Mouse (Mus musculus) heart, embryonic 13.5 days (tissue): ENCODE measurements around the gene Bcl11a. TPM values are rescaled to one million over a fixed set of nuclear protein-coding genes. Genes with fewer than 3 reads are reported as not detected.

Experiments
- ATAC-seq: fragments of 200-750 bp; cut with Nextera tagmentation; 2 replicates; pipeline ENCODE4 v1.8.0; 2017; ENCODE audit warnings: moderate TSS enrichment; ENCODE audit not compliant: insufficient number of reproducible peaks, low FRiP score, low TSS enrichment; ENCODE audit errors: extremely low read depth
- H3K27ac ChIP-seq: fragments of 300-500 bp; sonication (generic); replicated peaks from 2 replicates; pipeline ENCODE4 v1.5.1; 2015; ENCODE audit warnings: moderate library complexity, mild to moderate bottlenecking, inconsistent platforms
- H3K27me3 ChIP-seq: fragments of 300-500 bp; sonication (generic); replicated peaks from 2 replicates; pipeline ENCODE4 v1.6.1; 2015; ENCODE audit warnings: mild to moderate bottlenecking, inconsistent platforms
- H3K36me3 ChIP-seq: fragments of 300-500 bp; sonication (generic); 2 replicates; pipeline ENCODE4 v1.6.1; 2015; ENCODE audit warnings: mild to moderate bottlenecking, inconsistent platforms
- H3K4me1 ChIP-seq: fragments of 300-500 bp; sonication (generic); 2 replicates; pipeline ENCODE4 v1.6.1; 2015; ENCODE audit warnings: inconsistent platforms
- H3K4me2 ChIP-seq: fragments of 300-500 bp; sonication (generic); 2 replicates; pipeline ENCODE4 v1.6.1; 2015; ENCODE audit warnings: inconsistent platforms, mild to moderate bottlenecking, moderate library complexity
- H3K4me3 ChIP-seq: fragments of 300-500 bp; sonication (generic); 2 replicates; pipeline ENCODE4 v1.5.1; 2015; ENCODE audit warnings: moderate library complexity, mild to moderate bottlenecking, inconsistent platforms
- H3K9ac ChIP-seq: fragments of 300-500 bp; sonication (generic); 2 replicates; pipeline ENCODE4 v1.6.1; 2015; ENCODE audit warnings: inconsistent platforms, mild to moderate bottlenecking, moderate library complexity
- H3K9me3 ChIP-seq: fragments of 300-500 bp; sonication (generic); 2 replicates; pipeline ENCODE4 v1.6.1; 2016; ENCODE audit warnings: inconsistent platforms
- WGBS: fragments of 180-500 bp; shearing (Covaris S2); methylation state at CpG from one replicate; pipeline ENCODE4 v1.1.7; 2015; ENCODE audit warnings: mixed read lengths; 5-methylcytosine and 5-hydroxymethylcytosine counted together
- polyA plus RNA-seq: library from polyadenylated mRNA; unstranded; fragments of >200 nt; fragmentation: Nextera tagmentation; extraction: Ambion mirVana; gene quantifications from 2 replicates; pipeline ENCODE4 v1.2.1, GENCODE M21; 2015

Gene Bcl11a
- polyA plus RNA-seq, 1 experiment from 2014 or later, result 15.3 TPM

- Histone ChIP-seq H3K4me1 (peaks cover 11% of the 10 kb centered on the region), H3K36me3 (no peaks in the 10 kb centered on the region), H3K4me2 (no peak overlapping the region), H3K9ac (no peak overlapping the region), H3K4me3 (no peak overlapping the region), H3K27me3 (peaks cover 44% of the 10 kb centered on the region), H3K27ac (no peak overlapping the region), H3K9me3 (no peaks in the 10 kb centered on the region)
- ATAC-seq, result no peak
- WGBS, result 57% methylated on average over 4 of the region's 4 CpGs
These were observed 12.5 kb upstream of the Bcl11a start for GRCm38 (mm10) chr11:24065313-24065712.

GRCm38 (mm10) chr11:24074021-24074591 lies 3.8 kb upstream of the Bcl11a start:
- H3K4me2 ChIP-seq, result peak overlapping the region; percentile 92
- no peaks in the 10 kb centered on the region for H3K9me3 ChIP-seq
- peaks cover 46% of the 10 kb centered on the region for H3K27me3 ChIP-seq
- H3K4me3 ChIP-seq, result peak overlapping the region; percentile 68
- peaks cover 19% of the 10 kb centered on the region for H3K4me1 ChIP-seq
- peak overlapping the region; percentile 57; the same call in 1 of the 2 replicates for H3K9ac ChIP-seq
- no peaks in the 10 kb centered on the region for H3K36me3 ChIP-seq
- no peak for ATAC-seq
- WGBS, result under 1% methylated on average over 18 of the region's 18 CpGs
- H3K27ac ChIP-seq, result no peak overlapping the region

GRCm38 (mm10) chr11:24074634-24075104 lies 3.2 kb upstream of the Bcl11a start, which contains the start of gene A830031A19Rik:
Gene A830031A19Rik, minus strand, starts transcription at chr11:24075054.
- Histone ChIP-seq H3K27me3 (peaks cover 46% of the 10 kb centered on the region), H3K9me3 (no peaks in the 10 kb centered on the region), H3K4me2 (peak within 1 kb of the TSS; percentile 92), H3K9ac (peak within 1 kb of the TSS; percentile 92), H3K27ac (peak within 1 kb of the TSS; percentile 94; the same call in 1 of the 2 replicates), H3K4me1 (peaks cover 19% of the 10 kb centered on the region), H3K36me3 (no peaks in the 10 kb centered on the region), H3K4me3 (peak within 1 kb of the TSS; percentile 68)
- WGBS, result 2% methylated on average over 11 of the region's 11 CpGs
- no peak for ATAC-seq

GRCm38 (mm10) chr11:24075486-24076126 lies 2.2 kb upstream of the Bcl11a start:
- peak overlapping the region; percentile 94 for H3K27ac ChIP-seq
- H3K4me2 ChIP-seq, result peak overlapping the region; percentile 92
- no peaks in the 10 kb centered on the region for H3K9me3 ChIP-seq
- ATAC-seq, result no peak
- peaks cover 25% of the 10 kb centered on the region for H3K4me1 ChIP-seq
- peak overlapping the region; percentile 68 for H3K4me3 ChIP-seq
- H3K9ac ChIP-seq, result peak overlapping the region; percentile 92
- no peaks in the 10 kb centered on the region for H3K36me3 ChIP-seq
- WGBS, result under 1% methylated on average over 17 of the region's 17 CpGs
- peaks cover 41% of the 10 kb centered on the region for H3K27me3 ChIP-seq

- H3K4me3 ChIP-seq, result peak overlapping the region; percentile 68
- H3K27ac ChIP-seq, result peak overlapping the region; percentile 94
- peaks cover 25% of the 10 kb centered on the region for H3K4me1 ChIP-seq
- H3K4me2 ChIP-seq, result peak overlapping the region; percentile 92
- under 1% methylated on average over 32 of the region's 32 CpGs for WGBS
- no peak for ATAC-seq
- H3K27me3 ChIP-seq, result peaks cover 36% of the 10 kb centered on the region
- H3K9me3 ChIP-seq, result no peaks in the 10 kb centered on the region
- peak overlapping the region; percentile 92 for H3K9ac ChIP-seq
- H3K36me3 ChIP-seq, result no peaks in the 10 kb centered on the region
These were observed 1.7 kb upstream of the Bcl11a start for GRCm38 (mm10) chr11:24076127-24076650.

GRCm38 (mm10) chr11:24076821-24077730 lies 780 bp upstream of the Bcl11a start:
- H3K4me1 ChIP-seq, result peaks cover 25% of the 10 kb centered on the region
- H3K36me3 ChIP-seq, result no peaks in the 10 kb centered on the region
- peaks cover 29% of the 10 kb centered on the region for H3K27me3 ChIP-seq
- WGBS, result under 1% methylated on average over 57 of the region's 59 CpGs
- H3K27ac ChIP-seq, result peak overlapping the region; percentile 94
- H3K9ac ChIP-seq, result peak overlapping the region; percentile 92
- H3K4me2 ChIP-seq, result peak overlapping the region; percentile 92
- no peaks in the 10 kb centered on the region for H3K9me3 ChIP-seq
- ATAC-seq, result no peak; the same call in 1 of the 2 replicates
- H3K4me3 ChIP-seq, result peak overlapping the region; percentile 68

GRCm38 (mm10) chr11:24078706-24079316 lies 955 bp downstream of the Bcl11a start:
- ATAC-seq, result no peak

GRCm38 (mm10) chr11:24079392-24080391 lies 1.8 kb downstream of the Bcl11a start:
- Histone ChIP-seq H3K9ac (peak overlapping the region; percentile 92), H3K36me3 (no peaks in the 10 kb centered on the region), H3K9me3 (no peaks in the 10 kb centered on the region), H3K27me3 (peaks cover 8% of the 10 kb centered on the region), H3K4me1 (peaks cover 37% of the 10 kb centered on the region), H3K4me2 (peak overlapping the region; percentile 92), H3K4me3 (peak overlapping the region; percentile 68), H3K27ac (peak overlapping the region; percentile 94)
- ATAC-seq, result no peak
- WGBS, result under 1% methylated on average over 42 of the region's 43 CpGs

More at GRCm38 (mm10) chr11:24078706-24079316, 955 bp downstream of the Bcl11a start:
- Histone ChIP-seq H3K4me1 (peaks cover 39% of the 10 kb centered on the region), H3K4me3 (peak overlapping the region; percentile 68), H3K9ac (peak overlapping the region; percentile 92), H3K9me3 (no peaks in the 10 kb centered on the region), H3K27me3 (peaks cover 15% of the 10 kb centered on the region), H3K4me2 (peak overlapping the region; percentile 92), H3K27ac (peak overlapping the region; percentile 94), H3K36me3 (no peaks in the 10 kb centered on the region)
- WGBS, result 2% methylated on average over 38 of the region's 38 CpGs

- Histone ChIP-seq H3K27me3 (0 out of 2 replicates have a peak, but pooled peaks cover 1% of the 10 kb centered on the region), H3K36me3 (peaks cover 5% of the 10 kb centered on the region), H3K9ac (peak overlapping the region; percentile 92), H3K4me3 (peak overlapping the region; percentile 68), H3K9me3 (no peaks in the 10 kb centered on the region), H3K27ac (peak overlapping the region; percentile 94), H3K4me2 (peak overlapping the region; percentile 92), H3K4me1 (peaks cover 34% of the 10 kb centered on the region)
- WGBS, result 0% methylated on average over 30 of the region's 30 CpGs
- ATAC-seq, result no peak
These were observed 2.7 kb downstream of the Bcl11a start for GRCm38 (mm10) chr11:24080541-24080940.
